Mouse (Mus musculus): ENCODE measurements around the gene Bin2.
"Not testable (repeated sequence)": the region's sequence is repeated elsewhere in the genome, so short reads cannot be mapped to it uniquely, and the experiment has no call there.

Gene Bin2

DNA sequence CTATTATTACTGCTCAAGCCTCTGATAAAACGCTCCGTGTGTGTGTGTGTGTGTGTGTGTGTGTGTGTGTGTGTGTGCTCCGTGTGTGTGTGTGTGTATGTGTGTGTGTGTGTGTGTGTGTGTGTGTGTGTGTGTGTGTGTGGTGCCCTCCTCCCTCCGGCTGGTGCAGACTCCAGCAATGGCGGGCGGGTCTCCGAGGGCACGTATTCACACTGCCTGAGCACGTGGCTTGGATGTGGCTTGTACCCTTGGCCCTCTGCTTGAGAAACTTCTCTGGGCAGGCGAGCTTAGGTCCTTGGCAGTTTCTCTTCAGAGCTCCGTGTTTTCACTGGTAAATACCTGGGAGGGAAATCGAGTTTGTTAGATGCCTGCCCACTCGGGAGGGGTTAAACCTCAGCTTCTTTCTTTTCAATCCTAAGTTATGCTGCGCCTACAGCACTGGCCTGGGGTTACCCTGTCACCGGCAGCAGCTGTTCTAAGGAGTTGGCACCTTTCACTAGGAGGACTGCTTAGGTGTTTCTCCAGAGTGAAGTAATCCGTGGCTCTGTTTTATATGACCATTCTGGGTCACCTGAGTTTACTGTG is 28.0 kb downstream of the Bin2 start:
- no peak for DNase-seq

DNA sequence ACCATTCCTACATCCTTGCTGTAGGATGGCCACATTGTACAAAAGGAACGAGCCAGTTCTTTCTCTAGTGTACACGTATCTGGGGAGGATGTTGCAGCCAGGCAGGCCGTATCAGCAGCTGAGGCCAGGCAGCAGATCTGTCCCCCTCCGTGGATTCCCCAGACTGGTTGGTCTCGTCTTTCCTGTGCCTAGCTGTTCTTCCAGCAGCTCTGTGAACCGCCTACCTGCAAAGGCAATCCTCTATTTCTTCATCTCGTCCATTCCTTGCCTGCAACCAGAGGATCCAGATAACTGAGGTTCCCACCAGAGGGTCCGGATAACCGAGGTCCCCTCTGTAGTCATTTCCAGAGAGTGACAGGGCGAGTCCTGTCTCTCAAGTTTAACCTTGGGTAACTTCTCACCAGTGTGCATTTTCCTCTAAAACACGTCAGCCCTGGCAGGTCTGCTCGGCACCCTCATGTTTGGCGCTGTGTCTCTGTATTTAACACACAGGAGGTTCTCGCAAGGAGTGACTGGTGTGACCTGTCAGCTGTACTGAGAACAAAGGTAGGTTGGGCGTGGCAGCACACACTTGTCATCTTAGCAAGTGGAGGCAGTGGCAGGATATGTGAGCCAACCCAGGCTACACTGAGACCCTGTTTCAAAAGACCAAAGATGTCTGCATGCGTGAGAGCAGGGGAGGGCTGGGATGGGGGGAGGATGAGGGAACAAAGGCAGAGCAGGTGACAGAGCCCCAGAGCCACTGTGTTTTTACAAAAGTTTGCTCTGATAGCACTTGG is 29.2 kb downstream of the Bin2 start:
- no peak for DNase-seq

DNA sequence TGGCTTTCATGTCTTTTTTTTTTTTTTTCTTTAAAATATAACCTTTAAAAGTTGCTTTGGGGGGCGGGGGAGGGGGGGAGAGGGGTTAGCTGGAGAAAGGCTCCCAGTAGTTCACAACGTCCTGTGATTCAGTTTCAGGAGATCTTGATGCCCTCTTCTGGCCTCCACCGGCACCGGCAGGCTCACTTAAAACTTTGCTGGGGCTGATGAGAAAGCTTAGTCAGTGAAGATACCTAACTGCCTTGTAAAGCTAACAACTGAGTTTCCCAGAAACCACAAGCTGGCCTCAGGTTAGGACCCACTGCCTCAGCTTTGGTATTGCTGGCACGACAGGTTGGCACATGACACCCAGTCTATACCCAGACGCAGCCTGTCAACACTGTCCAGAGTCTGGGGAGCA is 31.7 kb downstream of the Bin2 start:
- DNase-seq, result no peak

DNA sequence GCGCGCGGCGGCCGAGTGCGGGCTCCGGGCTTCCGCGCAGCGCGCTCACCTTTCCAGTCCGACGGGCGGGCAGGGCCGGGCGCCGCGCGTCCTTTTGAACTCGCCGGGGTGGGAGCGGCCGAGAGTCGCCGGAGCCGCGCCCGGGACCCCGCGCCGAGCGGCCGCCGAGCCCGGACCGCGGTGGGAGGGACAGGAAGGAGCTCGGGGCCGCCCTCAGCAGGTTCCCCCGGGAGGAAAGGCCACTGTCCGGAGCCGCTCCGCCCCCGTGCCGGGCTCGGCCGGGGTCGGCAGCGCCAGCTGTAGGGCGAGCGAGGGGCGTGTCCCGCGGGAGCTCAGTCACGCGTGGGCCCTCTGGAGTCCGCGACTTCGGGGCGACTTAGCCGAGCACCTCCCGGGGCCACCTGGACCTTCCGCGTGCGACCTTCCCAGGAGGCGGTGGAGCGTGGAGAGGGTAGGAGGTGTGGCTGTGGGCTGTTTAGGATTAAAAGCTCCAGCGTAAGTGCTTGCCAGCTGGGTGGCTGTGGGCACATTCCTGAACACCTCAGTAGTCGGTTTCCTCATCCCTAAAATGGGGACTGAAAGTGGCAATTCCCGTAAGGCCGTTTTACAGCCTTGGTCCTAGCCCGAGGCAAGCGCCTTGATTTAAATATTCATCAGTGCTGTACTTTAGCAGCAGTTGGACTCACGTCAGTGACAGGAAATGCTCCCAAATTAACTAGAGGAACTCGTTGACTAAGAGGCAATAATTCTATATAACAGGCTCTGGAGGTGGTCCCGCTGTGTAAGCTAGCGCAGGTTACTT is 32.5 kb downstream of the Bin2 start, which contains the start of gene Smagp:
Gene Smagp, minus strand, starts transcription at position 241 of the 802 bp plus-strand sequence.
- no peak for DNase-seq

DNA sequence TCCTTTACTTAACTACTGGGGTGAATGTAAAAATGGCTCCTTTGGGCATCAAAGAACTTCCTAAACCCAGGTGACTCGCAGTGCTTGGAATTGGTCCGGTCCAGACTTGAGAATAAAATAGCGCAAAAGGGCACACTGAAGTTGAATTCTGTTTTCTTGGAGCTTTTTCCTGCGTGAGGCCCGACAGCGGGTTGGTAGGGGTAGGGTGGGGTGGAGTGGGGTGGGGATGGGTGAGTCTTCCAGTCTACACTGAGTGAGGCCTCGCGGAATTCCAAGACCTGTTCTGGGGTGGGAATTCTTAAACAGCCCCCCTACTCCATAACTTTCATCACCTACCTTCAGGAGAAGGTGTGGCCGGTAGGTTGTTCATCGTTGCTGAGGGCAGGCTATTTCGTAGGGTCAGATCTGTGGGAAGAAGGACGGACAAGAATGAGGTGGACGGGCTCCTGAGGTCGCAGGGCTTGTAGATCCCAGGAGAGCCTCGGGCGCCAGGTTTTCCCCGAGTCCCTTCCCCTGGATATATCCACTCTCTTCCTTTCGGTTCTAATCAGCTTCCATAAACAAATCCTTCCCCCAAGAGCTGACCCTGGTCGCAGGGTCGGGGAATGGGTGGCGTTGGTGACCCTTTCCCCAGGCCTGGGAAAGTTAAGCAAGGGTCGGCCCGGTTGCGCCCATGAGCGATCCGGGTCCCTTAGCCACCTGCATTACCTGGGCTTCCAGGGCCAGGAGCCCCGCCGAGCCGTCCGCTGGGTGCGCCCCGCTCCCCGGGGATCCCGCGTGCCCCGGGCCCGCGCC is 33.3 kb downstream of the Bin2 start:
- DNase-seq, result no peak

DNA sequence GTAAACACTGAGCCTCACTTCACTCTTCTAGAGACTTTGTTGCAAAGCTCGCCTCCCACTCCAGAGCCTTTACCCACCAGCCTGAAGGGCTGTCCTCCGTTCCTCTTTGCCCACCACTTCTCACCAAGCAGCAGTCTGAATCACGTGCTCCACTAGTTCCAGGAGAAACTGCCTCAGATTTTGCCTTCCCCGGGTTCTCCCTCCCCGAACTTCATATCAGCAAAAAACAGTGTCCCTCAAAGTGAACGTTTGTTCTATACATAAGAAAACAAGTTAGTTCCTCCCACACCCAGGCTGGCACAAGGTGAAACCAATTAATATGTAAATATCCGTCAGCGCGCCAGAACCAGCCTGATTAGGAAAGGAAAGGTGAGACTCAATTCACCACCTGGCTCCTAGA is 34.1 kb downstream of the Bin2 start:
- no peak for DNase-seq

DNA sequence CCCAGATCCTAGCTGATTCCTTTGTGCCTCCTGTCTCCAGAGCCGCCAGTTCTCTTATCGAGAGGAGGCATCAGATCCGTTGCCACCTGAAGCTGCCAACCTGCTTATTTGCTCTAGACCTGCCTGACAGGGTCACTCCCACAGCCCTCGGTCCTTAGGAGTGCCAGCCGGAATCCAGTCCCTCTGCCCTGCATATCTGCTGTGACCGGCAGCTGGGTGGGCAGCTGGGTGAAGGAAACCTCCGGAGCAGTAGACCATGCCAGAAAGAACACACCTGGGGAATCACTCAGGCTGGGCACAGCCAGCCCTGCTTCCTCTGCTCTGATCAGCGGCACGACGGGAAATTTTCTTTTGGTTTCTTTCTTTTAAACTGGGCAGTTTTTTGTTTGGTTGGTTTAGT is 36.0 kb downstream of the Bin2 start:
- DNase-seq, result no peak

DNA sequence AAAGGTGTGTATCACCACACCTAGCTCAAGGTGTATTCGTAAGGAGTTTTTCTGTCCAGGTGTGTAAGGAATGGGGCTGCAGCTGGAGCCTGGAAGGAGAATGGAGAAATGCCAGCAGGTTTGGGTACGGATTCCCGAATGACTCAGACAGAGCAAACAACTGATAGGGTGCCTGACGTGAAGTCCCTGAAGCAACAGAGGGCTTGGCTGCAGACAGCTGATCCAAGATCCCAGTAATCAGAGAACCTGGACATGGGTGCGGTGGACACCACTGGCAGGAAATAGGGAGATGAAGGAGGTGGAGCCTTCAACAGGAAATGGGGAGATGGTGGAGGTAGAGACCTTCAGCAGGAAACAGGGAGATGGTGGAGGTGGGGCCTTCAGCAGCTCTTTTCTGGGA is 37.0 kb downstream of the Bin2 start:
- no peak for DNase-seq

DNA sequence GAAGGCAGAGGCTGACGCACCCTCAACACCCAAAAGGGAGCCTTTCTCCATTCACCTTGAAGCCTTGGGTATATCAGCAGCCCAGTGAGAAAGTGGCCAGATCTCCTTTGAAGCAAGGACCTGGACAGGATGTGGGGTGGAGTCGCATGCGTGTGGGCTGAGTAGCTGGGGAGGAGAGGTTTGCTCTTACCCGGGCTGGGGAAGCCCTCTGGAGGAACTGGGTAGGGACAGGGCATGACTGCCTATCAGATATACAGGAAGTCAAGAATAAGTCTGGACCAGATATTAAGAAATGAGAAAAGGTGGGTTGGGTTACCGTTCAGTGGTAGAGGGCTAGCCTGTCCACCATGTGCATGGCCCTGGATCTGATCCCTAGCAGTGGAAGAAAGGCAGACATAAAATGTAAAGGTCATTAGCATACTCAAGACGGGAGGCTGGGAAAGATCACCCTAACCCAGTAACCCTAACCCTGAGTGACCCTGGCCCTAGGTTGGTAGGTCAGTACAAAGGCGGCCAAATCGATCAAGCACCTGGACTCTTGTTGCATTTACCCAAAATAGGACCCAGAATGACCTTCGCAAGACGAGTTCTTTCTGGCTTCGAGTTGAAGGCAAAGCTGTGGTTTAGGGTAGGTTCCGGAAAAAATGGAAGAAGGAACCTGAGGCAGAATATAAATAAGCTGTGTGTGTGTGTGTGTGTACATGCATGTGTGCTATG is 37.7 kb downstream of the Bin2 start:
- no peak for DNase-seq

DNA sequence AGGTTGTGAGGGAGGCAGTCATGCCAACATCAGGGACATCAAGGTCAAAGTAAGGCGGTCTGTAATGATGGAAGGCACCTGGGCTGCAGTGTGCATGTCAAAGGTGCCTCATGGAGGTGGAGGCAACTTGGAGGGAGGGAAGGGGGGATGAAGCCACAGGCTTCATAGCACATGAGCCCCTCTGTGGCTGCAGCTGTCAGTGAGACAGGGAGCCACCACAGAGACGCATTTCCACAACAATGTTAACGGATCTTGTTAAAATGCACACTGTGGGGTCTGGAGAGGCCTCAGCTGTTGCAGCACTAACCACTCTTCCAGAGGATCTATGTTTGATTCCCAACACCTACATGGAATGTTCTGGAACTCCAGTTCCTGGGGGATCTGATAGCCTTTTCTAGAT is 39.2 kb downstream of the Bin2 start:
- no peak for DNase-seq

DNA sequence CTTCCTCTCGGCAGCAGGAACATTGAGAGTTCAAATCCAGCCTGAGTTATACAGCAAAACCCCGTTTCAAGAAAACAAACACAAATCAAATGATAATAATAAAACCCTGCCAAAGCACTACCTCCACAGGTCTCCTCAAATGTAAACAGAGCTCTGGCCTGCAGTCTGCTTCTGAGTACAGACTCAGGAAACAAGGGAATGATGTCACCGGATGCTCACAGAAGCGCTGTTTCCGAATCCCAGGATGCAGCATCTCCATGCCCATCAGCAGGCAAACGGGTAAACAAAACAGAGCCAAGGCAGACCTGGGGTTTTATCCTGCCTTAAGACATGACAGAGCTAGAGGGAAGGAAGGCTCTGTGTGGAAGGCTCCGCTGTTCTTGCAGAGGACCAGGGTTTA is 40.6 kb downstream of the Bin2 start:
- no peak for DNase-seq

DNA sequence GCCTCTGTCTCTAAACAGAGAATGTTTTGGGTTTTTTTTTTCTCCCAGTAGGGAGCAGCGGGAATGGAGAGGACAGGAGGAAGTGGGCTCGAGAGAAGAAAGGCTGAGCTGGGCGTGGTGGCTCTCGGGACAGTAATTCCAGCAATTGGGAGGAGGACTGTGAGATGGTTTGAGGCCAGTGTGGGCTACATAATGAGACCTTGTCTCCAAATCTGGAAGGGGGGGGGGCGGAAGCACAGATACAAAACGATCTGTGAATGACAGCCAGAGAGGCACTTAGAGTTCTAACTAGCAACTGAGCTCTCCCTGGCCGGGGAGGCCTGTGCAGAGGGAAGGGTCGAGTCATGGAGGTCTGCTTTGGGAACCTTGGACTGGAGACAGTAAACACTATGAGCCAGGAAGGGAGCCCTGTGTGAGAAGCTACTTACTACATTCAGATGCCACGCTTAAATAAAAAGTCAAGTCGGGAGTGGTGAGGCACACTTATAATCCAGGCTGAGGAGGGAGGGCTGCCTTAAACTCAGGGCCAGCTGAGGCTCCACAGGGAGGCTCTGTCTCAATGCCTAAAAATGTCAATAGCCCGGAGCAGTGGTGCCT is 41.5 kb downstream of the Bin2 start:
- DNase-seq, result no peak

DNA sequence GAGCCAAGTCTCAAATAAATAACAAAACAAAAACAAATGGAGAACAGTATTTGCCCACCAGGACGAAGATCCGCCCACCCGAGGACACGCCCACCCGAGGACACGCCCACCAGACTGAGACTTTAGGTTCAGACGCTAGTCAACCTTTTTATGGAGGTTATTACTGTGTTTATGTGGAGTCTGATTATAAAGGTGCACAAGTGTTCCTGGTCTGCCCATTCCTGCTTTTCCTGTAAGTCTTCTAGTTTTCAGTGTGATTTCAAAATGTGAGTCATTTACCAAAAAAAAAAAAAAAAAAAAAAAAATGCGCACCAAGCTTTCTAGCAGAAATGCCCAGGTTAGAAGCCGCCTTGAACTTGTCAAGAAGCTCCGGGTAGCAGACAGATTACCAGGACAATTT is 42.1 kb downstream of the Bin2 start:
- no peak for DNase-seq

DNA sequence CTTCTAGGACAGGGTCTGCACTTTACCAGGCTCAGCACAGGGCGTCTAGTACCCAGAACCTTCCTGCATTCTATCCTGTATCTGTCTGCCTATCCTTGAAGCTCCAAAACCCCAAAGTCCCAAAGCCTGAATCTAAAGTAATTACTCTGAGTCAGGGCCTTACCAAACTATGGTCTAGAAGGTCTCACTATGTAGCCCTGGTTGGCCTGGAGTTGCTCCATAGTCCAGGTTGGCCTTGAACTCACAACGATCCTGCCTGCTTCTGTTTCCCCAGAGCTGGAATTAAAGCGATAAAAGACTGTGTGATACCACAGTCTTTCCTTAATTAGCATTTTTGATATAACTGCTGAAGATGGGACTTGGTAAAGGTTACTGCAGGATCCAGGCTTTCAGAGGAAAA is 44.9 kb downstream of the Bin2 start:
- no peak for DNase-seq

DNA sequence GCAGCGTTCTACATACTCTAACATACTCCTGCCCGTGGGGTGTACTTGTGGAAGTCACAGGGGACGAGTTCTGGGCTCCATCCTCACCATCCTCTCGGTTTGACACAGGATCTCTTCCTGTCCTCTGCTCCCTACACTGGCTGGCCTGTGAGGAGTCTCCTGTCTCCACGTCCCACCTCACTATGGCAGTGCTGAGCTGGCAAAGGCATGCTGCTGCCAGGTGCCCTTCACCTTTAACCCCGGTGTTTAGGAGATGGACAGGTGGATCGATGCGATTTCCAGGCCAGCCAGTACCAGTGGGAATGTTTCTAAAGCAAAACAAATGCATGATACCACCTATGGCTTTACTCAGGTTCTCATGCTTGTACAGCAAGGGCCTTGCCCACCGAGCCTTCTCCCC is 45.6 kb downstream of the Bin2 start:
- no peak for DNase-seq

DNA sequence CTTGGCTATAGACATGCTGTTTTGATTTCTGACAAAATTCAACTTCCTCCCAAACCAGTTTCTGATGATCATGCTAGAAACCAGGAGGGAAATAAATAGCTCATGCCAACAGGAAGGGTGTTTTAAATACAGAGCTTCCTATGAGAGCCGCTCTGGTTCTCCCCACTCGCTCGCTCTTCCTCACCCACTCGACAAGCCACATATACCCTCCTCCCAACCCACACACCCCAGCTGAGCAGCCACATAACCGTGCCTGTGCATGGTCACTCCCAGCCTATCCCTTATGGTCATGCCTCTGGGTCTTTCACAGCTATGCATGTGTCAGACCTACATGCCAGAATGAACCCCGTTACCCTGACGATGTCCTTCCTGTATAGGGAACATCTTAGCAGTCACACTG is 47.2 kb downstream of the Bin2 start:
- DNase-seq, result peak; percentile 72

DNA sequence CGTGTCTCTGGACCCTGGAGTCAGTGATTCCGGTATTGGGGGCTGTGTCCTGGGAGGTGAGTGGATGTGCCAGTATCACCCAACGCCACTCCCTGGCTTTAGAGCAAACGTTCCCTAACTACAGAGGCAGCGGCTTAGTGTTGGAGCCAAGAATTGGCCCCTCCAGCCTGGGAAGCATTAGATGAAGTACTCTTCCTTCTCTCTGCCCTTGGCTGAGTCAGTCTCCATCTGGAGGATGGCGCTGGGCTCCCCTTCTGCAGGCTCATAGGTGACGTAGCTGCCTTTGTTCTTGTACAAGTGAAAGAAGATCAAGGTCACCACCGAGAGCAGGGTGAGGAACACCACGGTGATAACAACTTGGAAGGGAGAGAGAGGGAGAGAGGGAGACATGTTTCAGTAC is 47.7 kb downstream of the Bin2 start:
- DNase-seq, result not testable (repeated sequence)

DNA sequence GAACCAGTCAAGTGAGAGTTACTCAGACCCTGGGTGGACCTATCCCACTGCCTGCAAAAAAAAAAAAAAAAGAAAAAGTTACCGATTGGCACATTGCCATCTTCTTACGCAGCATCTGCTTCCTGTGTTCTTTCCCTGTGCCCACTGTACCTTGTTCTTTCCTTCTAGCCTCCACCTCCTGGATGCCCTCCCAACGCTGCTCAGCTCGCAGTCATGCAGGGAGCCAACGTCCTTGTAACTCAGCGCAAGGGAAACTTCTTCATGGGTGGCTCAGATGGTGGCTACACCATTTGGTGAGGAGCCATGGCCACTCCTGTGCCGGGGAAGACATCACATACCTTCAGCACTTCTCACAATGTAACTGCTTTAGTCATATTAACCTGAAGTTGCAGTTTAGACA is 50.2 kb downstream of the Bin2 start:
- DNase-seq, result no peak

DNA sequence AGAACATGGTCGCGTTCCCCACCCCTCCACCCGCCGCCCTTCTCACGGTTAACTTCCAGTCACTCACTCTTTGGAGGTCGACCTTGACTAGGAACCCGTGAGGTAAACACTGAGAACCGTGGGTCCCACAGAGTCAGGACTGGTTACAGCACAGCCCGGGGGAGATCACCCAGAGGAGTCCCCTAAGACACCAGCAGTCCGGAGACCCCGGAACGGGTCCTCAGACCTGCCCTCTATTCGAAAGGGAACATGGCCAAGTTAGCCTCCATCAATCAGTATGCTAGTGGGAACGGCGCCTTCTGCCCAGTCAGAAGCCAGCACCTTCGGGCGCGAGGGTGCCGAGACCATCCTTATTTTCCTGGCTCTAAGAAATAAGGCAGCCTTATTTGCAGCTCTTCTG is 53.1 kb downstream of the Bin2 start:
- DNase-seq, result no peak

DNA sequence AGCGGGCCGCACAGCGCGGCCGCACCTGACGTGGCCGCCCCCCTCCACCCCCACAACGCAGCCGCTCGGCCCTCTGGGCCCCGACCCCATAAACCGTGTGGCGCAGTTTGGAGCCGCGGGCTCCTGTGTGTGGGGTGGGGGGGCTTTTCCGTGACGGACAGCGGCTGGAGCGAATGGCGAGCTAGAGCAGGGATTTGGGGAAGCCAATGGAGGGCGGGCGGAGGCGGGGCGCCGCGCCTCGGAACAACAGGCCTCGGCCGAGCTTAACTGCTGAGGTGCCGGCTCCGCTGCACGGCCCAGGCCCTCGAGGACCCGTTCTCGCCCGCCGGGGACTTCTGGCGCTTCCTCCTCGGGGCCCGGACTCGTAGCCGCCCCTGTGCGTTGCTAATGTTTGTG is 53.5 kb downstream of the Bin2 start:
- peak; percentile 84 for DNase-seq

DNA sequence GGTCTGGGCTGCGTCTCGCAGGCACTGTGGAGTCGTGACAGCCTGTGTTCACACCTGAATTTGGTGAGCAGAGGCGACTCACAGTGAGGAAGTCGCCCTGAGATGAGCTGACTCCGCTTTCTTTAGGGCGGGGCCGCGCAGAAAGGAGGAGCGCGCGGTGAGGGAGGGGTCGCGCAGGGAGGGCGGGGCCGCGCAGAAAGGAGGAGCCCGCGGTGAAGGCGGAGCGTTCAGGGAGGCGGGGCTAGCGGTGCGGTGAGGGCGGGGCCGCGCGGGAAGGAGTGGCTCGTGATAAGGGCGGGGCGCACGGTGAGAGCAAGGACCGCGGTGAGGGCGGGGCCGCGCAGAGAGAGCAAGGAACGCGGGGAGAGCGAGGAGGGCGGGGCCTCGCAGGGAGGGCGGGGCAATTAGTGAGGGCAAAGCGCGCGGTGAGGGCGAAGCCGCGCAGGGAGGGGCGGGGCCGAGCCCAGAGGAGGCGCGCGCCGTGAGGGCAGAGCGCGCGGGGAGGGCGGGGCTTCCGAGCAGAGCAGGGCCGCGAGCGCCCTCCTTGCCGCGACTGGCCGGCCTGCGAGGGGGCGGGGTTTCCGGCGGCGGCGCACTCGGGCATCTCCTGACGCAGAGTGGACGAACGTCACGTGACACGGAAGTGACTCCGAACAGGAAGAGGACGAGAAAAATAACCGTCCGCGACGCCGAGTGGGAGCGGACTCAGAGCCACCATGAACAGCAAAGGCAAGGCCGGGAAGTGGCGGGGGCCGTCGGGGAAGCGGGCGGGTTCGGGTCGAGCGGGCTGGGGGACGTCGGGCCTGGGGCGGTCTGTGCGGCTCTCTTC is 54.1 kb downstream of the Bin2 start, which contains the start of gene Dazap2:
Gene Dazap2, plus strand, starts transcription at position 354 of the 829 bp plus-strand sequence.
- DNase-seq, result peak; percentile 98

All from right cerebral cortex, adult 18-20 months (tissue).